Mouse (Mus musculus): ENCODE data around the gene Eva1b. TPM values are rescaled to one million over a fixed set of nuclear protein-coding genes. Genes with fewer than 3 reads are reported as not detected.

The Eva1b gene
- 10 to 100 TPM; 21.1 to 32.2 (median 27.0) TPM for total RNA-seq (2022)

GRCm38 (mm10) chr4:126147533-126148160 is at the start of gene Eva1b:
TSS of gene Eva1b (plus strand) at chr4:126147744.
- DNase-seq = peak; percentile 62

- DNase-seq = no peak
Measured at GRCm38 (mm10) chr4:126099365-126099764, 48.2 kb upstream of the Eva1b start.

- DNase-seq = no peak
Measured at GRCm38 (mm10) chr4:126100764-126101163, 46.8 kb upstream of the Eva1b start.

GRCm38 (mm10) chr4:126102061-126102841 is 45.3 kb upstream of the Eva1b start:
- DNase-seq = no peak

GRCm38 (mm10) chr4:126103057-126103581 is 44.4 kb upstream of the Eva1b start:
- peak; percentile 95 for DNase-seq

GRCm38 (mm10) chr4:126103590-126104068 is 43.9 kb upstream of the Eva1b start, which contains the start of gene Stk40:
TSS of gene Stk40 (plus strand) at chr4:126103957.
- DNase-seq = peak; percentile 95

- DNase-seq = peak; percentile 50
Measured at GRCm38 (mm10) chr4:126104261-126105075, 43.1 kb upstream of the Eva1b start.

GRCm38 (mm10) chr4:126105131-126105783 is 42.3 kb upstream of the Eva1b start:
- DNase-seq = no peak

GRCm38 (mm10) chr4:126108061-126108740 is 39.3 kb upstream of the Eva1b start:
- no peak for DNase-seq

- DNase-seq = peak; percentile 58
Measured at GRCm38 (mm10) chr4:126109613-126110373, 37.8 kb upstream of the Eva1b start.

- DNase-seq = peak; percentile 83
Measured at GRCm38 (mm10) chr4:126110374-126111152, 37.0 kb upstream of the Eva1b start.

GRCm38 (mm10) chr4:126111153-126111549 is 36.4 kb upstream of the Eva1b start:
- no peak for DNase-seq

- no peak for DNase-seq
Measured at GRCm38 (mm10) chr4:126113243-126113642, 34.3 kb upstream of the Eva1b start.

- no peak for DNase-seq
Measured at GRCm38 (mm10) chr4:126113943-126114342, 33.6 kb upstream of the Eva1b start.

- DNase-seq = no peak
Measured at GRCm38 (mm10) chr4:126115411-126115810, 32.1 kb upstream of the Eva1b start.

GRCm38 (mm10) chr4:126115871-126116521 is 31.5 kb upstream of the Eva1b start:
- DNase-seq = no peak

- no peak for DNase-seq
Measured at GRCm38 (mm10) chr4:126117116-126117515, 30.4 kb upstream of the Eva1b start.

- no peak for DNase-seq
Measured at GRCm38 (mm10) chr4:126118651-126119050, 28.9 kb upstream of the Eva1b start.

- no peak for DNase-seq
Measured at GRCm38 (mm10) chr4:126119051-126119450, 28.5 kb upstream of the Eva1b start.

Data from adrenal gland, adult 8-10 months (tissue).